26 mouse cellular contexts compared by ENCODE assay signal in the genomic region with DNA sequence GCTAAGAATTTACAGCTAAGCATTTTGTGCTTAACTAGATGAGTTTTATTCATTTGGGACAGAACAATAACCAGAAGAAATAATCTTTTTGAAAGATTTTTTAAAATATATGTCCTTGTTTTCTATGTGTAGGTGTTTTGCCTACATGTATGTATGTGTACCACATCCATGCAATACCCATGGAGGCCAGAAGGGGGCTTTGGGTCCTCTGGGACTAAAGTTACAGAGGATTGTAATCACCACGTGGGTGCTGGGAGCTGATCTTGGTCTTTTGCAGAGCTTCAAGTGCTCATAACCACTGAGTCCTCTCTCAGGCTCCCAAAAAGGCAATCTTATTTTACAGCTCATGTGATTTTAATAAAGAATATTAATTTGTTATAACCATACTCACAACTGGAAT.
DNase-seq lines count a peak whose midpoint lies in the region; ATAC-seq and TF ChIP-seq lines count a peak whose summit lies in the region.
"Had no signal": no experiment of that assay in that cellular context is flagged by ENCODE, and none has a peak within 500 bp of the region (broad histone marks: within the 10 kb centered on the region; RNA-seq: fewer than 3 reads in every experiment).

No protein-coding gene starts in this region.

- DNase-seq in liver (peak; percentile 28), ES-E14 (ENCODE audit: low read depth, low spot score) (peak; percentile 43)
- no peak for DNase-seq in liver, embryonic 11.5 days (ENCODE audit: low spot score)
- peak; percentile 5 for DNase-seq in c-Kit-positive CD71-positive TER-119-negative erythroid progenitor cells, embryonic 14.5 days (ENCODE audit: low read depth)
- DNase-seq in ovary, postnatal 14 days (ENCODE audit: low spot score): no peak
- no peak for DNase-seq in spleen, postnatal 36 days (ENCODE audit: low spot score in 2 of 2)
- no peak for DNase-seq in limb, embryonic 10.5 days (ENCODE audit: low spot score)
- DNase-seq: adrenal gland, adult 2 months; B cell, adult 2 months; cerebellum, adult 8-10 months; cerebellum, postnatal 36 days; embryo, embryonic 11 days; kidney, adult 18-20 months had no signal

- peak; percentile 68 for TF ChIP-seq CTCF in E14TG2a.4 (conservative IDR thresholded peaks at IDR 0.05; ENCODE audit: low read length)

- H3K27ac ChIP-seq in liver, embryonic 11.5 days (ENCODE audit: low read depth, low read length): no peak overlapping the region
- no peak overlapping the region for H3K27ac ChIP-seq in ES-E14 (ENCODE audit: insufficient read depth, low read depth, low read length, poor library complexity, severe bottlenecking)
- H3K27ac ChIP-seq in limb, embryonic 10.5 days: no peak overlapping the region
- H3K27ac ChIP-seq: embryonic facial prominence, embryonic 13.5 days; forebrain, embryonic 12.5 days; heart, embryonic 10.5 days; hindbrain, embryonic 10.5 days; hindbrain, postnatal 0 days; kidney, postnatal 0 days; limb, embryonic 13.5 days; midbrain, embryonic 13.5 days; neural tube, embryonic 13.5 days had no signal

- H3K27me3 ChIP-seq in liver, embryonic 11.5 days (replicated peaks; ENCODE audit: control insufficient read depth, insufficient read depth, low read length): no peaks in the 10 kb centered on the region
- no peaks in the 10 kb centered on the region for H3K27me3 ChIP-seq in E14TG2a.4 (ENCODE audit: insufficient read depth, low read length)
- H3K27me3 ChIP-seq in limb, embryonic 10.5 days (ENCODE audit: low read depth, poor library complexity, severe bottlenecking): no peaks in the 10 kb centered on the region
- H3K27me3 ChIP-seq: CH12.LX; embryonic facial prominence, embryonic 13.5 days; forebrain, embryonic 12.5 days; limb, embryonic 13.5 days; megakaryocyte, embryonic 14.5 days; midbrain, embryonic 13.5 days; neural tube, embryonic 13.5 days had no signal

- H3K36me3 ChIP-seq in liver, embryonic 11.5 days (ENCODE audit: control insufficient read depth, insufficient read depth, low read length): no peaks in the 10 kb centered on the region
- H3K36me3 ChIP-seq in E14TG2a.4 (ENCODE audit: insufficient read depth, low read length) (no peaks in the 10 kb centered on the region), ES-E14 (ENCODE audit: control insufficient read depth, insufficient read depth, low read length, poor library complexity, severe bottlenecking) (no peaks in the 10 kb centered on the region)
- H3K36me3 ChIP-seq in limb, embryonic 10.5 days: no peaks in the 10 kb centered on the region
- H3K36me3 ChIP-seq: embryonic facial prominence, embryonic 13.5 days; forebrain, embryonic 12.5 days; heart, embryonic 10.5 days; hindbrain, embryonic 10.5 days; limb, embryonic 13.5 days; midbrain, embryonic 13.5 days; neural tube, embryonic 13.5 days had no signal

- H3K4me3 ChIP-seq in liver, embryonic 11.5 days (ENCODE audit: low read depth, low read length): no peak overlapping the region
- no peak overlapping the region for H3K4me3 ChIP-seq in E14TG2a.4 (replicated peaks; ENCODE audit: low read length)
- no peak overlapping the region for H3K4me3 ChIP-seq in ES-E14 (ENCODE audit: insufficient read depth in 1 of 2, low read depth in 1 of 2, low read length in 2 of 2, poor library complexity in 1 of 2, severe bottlenecking in 1 of 2)
- H3K4me3 ChIP-seq in limb, embryonic 10.5 days: no peak overlapping the region
- H3K4me3 ChIP-seq: embryonic facial prominence, embryonic 13.5 days; erythroblast, embryonic 14.5 days; forebrain, embryonic 12.5 days; heart, embryonic 10.5 days; hindbrain, embryonic 10.5 days; limb, embryonic 13.5 days; megakaryocyte, embryonic 14.5 days; midbrain, embryonic 13.5 days; neural tube, embryonic 13.5 days had no signal

- in situ Hi-C loops in ES-E14 (cut with MboI; ENCODE audit: low sequenced_read_pairs in 2 of 2, unreplicated experiment in 2 of 2): no loop called here

- no peak overlapping the region for H3K4me2 ChIP-seq in liver, embryonic 11.5 days
- H3K4me2 ChIP-seq: embryonic facial prominence, embryonic 13.5 days; forebrain, embryonic 12.5 days; limb, embryonic 13.5 days; midbrain, embryonic 13.5 days; neural tube, embryonic 13.5 days had no signal

- no peak for ATAC-seq in liver, embryonic 11.5 days (replicated peaks; ENCODE audit: low FRiP score)
- ATAC-seq: hindbrain, postnatal 0 days; midbrain, embryonic 13.5 days had no signal

- WGBS in liver, embryonic 11.5 days: 71% methylated on average over 1 of the region's 1 CpGs
- 80% methylated on average over 1 of the region's 1 CpGs for WGBS in limb, embryonic 10.5 days

- no peaks in the 10 kb centered on the region for H3K4me1 ChIP-seq in liver, embryonic 11.5 days (replicated peaks; ENCODE audit: control insufficient read depth, insufficient read depth, low read length)
- H3K4me1 ChIP-seq in E14TG2a.4 (replicated peaks; ENCODE audit: low read depth, low read length): peaks cover 18% of the 10 kb centered on the region
- peaks cover 3% of the 10 kb centered on the region in 2 experiments; a peak in 2 of 4 replicates for H3K4me1 ChIP-seq in ES-E14 (ENCODE audit: control insufficient read depth in 2 of 2, insufficient read depth in 2 of 2, low read length in 2 of 2, poor library complexity in 1 of 2)
- H3K4me1 ChIP-seq in limb, embryonic 10.5 days: peaks cover 4% of the 10 kb centered on the region; the same call in 1 of the 2 replicates
- H3K4me1 ChIP-seq: embryonic facial prominence, embryonic 13.5 days; limb, embryonic 13.5 days; megakaryocyte, embryonic 14.5 days had no signal

- H3K9me3 ChIP-seq in liver, embryonic 11.5 days (ENCODE audit: control insufficient read depth, low read length): no peaks in the 10 kb centered on the region
- no peaks in the 10 kb centered on the region for H3K9me3 ChIP-seq in E14TG2a.4 (ENCODE audit: low read length)
- no peaks in the 10 kb centered on the region for H3K9me3 ChIP-seq in ES-E14 (ENCODE audit: control insufficient read depth, insufficient read depth, low read depth, low read length)
- no peaks in the 10 kb centered on the region for H3K9me3 ChIP-seq in limb, embryonic 10.5 days (replicated peaks)
- H3K9me3 ChIP-seq: embryonic facial prominence, embryonic 13.5 days; forebrain, embryonic 12.5 days; heart, embryonic 10.5 days; hindbrain, embryonic 10.5 days; limb, embryonic 13.5 days; midbrain, embryonic 13.5 days; neural tube, embryonic 13.5 days had no signal

- H3K9ac ChIP-seq in liver, embryonic 11.5 days (ENCODE audit: low read depth, low read length): no peak overlapping the region
- H3K9ac ChIP-seq in ES-E14 (ENCODE audit: insufficient read depth, low read depth, low read length, poor library complexity, severe bottlenecking): no peak overlapping the region
- H3K9ac ChIP-seq: embryonic facial prominence, embryonic 13.5 days; forebrain, embryonic 12.5 days; limb, embryonic 13.5 days; midbrain, embryonic 13.5 days; neural tube, embryonic 13.5 days had no signal

TF ChIP-seq in ES-E14, 5 proteins besides CTCF, POLR2A, EP300 and RAD21:
- TF ChIP-seq MAFK (IDR thresholded peaks at IDR 0.05; ENCODE audit: insufficient read depth, low read depth, low read length) (no peak), CHD2 (IDR thresholded peaks at IDR 0.05; ENCODE audit: low read depth, low read length) (no peak), HCFC1 (IDR thresholded peaks at IDR 0.05; ENCODE audit: borderline replicate concordance, insufficient read depth, low read length) (no peak), ZNF384 (IDR thresholded peaks at IDR 0.05; ENCODE audit: low read depth, low read length) (no peak), ZC3H11A (IDR thresholded peaks at IDR 0.05; ENCODE audit: borderline replicate concordance, low read depth, low read length) (no peak)

Comparison
In these comparisons a context has a peak if more than half of its experiments do, and no peak if none do; other contexts are left out.
1. DNase-seq: peak in liver (single experiment), ES-E14 (single experiment) and c-Kit-positive CD71-positive TER-119-negative erythroid progenitor cells, embryonic 14.5 days (single experiment); none in liver, embryonic 11.5 days (single experiment), ovary, postnatal 14 days (single experiment), spleen, postnatal 36 days (0 of 2) and limb, embryonic 10.5 days (single experiment).